Mouse (Mus musculus) B cell, adult 62 days (primary cell): ENCODE results near the gene Gm17509. TPM values are rescaled to one million over a fixed set of nuclear protein-coding genes. Genes with fewer than 3 reads are reported as not detected.

Source experiments
- total RNA-seq: library from RNA; stranded (reverse); gene quantifications from 4 replicates; pipeline ENCODE4 v1.2.4, GENCODE M21; 2023

Gm17509 gene
- total RNA-seq: 0.24 TPM in 1 of 4 replicates, not detected in the others

DNA sequence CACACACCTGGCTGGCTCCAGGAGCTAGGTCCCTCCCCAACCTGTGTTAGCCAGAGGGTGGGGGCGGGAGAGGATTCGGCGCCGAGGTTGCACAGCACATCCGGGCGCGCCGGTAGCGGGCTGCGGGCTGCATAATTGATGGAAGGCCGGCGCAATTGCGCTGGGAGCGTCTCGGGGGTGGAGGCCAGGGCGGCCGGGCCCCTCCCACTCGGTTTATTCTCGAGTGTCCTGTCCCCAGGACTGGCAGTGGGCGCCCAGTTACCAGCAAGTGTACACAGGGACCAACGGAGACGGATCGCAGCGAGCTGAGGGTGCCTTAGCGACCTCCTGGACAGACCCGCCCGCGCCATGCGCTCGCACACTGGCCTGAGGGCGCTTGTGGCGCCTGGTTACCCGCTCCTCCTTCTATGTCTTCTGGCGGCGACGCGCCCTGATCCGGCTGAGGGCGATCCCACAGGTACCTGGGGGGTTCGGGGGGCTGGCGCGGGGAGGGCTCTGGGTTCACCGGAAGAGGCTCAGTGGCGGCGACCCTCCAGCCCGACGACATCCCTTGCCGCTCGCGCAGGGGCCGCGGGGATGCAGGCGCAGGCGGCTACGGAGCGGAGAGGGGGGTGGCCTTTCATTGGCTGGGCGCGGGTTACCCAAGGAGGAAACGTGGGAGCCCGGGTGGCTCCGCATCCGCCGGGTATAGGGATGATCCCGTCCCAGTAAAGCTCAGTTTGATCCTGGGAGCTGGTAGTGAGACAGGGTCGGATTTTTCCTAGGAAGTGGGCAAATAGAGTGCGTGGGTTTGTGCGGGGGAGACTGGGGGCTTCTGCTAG is at the start of gene Gm17509:
Gene Gm17509, minus strand, starts transcription at position 575 of the 821 bp plus-strand sequence.

DNA sequence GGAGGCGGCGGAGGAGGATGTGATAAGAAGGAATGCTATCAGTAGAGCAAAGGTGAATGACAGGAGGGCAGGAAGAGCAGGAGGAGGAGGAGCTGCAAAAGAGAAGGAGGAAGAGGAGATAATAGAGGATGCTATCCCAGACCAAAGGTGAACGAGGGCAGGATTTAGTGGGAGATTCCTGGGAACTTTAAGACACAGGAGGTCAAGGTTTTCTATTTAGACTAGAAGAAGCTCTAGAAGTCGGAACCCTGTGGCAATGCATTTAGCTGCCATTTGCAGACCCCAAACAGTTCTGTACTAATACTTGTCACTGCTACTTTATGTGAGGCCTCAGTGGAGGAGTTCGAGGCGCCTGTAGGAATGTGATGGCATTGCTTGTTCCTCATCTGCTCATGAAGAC is 12.6 kb downstream of the Gm17509 start, which contains the start of gene Emb:
Gene Emb, plus strand, starts transcription at position 301 of the 400 bp plus-strand sequence.

Other genes with a start within 250 kb of the Gm17509 start
- gene Parp8, start 195.5 kb downstream of the Gm17509 start, total RNA-seq: 39.5 to 53.1 TPM (median 46.0 TPM) in 4 replicates
- gene Emb, start 12.5 kb downstream of the Gm17509 start, total RNA-seq: 8.3 to 12.7 TPM (median 11.3 TPM) in 4 replicates